ENCODE assay signal across 8 mouse cellular contexts in the genomic region with DNA sequence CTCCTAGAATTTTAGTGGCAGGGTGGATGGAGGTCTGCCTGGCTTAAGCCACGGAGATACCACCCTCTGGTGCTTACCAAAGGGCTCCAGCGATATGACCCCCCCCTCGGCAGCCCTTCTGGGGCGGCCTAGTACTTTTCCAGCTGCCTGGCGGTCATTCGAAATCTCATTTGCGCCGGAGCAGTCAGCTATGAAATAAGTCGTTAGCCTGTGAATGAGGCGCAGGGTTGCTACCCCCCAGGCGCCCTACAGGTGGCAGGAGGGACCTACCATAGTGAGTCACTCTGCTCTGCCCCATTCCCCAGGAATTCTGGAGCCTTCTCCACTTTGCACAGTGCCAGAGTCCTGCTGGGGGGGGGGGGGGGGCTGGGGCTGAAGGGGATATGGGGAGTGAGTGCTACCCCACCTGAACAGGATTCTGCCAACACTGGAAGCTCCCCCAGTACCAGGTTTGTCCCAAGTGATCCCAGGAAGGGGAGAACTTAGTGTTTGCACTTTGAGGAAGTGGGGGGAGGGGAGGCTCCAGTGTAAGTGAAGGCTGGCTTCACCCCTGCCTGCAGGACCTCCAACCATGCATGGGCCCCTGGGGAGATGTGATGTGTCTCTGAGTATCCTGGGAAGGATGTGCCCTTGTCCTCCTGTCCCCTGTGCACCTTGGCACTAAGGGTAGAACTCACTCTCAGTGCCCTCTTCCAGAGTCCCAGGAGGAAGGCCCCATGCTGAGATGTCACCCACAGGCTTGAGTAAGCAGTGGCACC. TPM values are rescaled to one million over a fixed set of nuclear protein-coding genes. Genes with fewer than 3 reads are reported as not detected.
A peak's percentile ranks its signal among the peaks of the same experiment; 100 is the strongest.
DNase-seq lines count a peak whose midpoint lies in the region; ATAC-seq and TF ChIP-seq lines count a peak whose summit lies in the region.

No protein-coding gene starts in this region.

- WGBS in midbrain, embryonic 12.5 days: 2% methylated on average over 11 of the region's 11 CpGs

- no peaks in the 10 kb centered on the region for H3K9me3 ChIP-seq in ES-E14 (ENCODE audit: control insufficient read depth, insufficient read depth, low read depth, low read length)
- no peaks in the 10 kb centered on the region for H3K9me3 ChIP-seq in midbrain, embryonic 12.5 days

- H3K36me3 ChIP-seq in ES-E14 (ENCODE audit: control insufficient read depth, insufficient read depth, low read length, poor library complexity, severe bottlenecking): no peaks in the 10 kb centered on the region
- no peaks in the 10 kb centered on the region for H3K36me3 ChIP-seq in midbrain, embryonic 12.5 days

- H3K4me2 ChIP-seq in midbrain, embryonic 12.5 days (replicated peaks): no peak overlapping the region

- H3K9ac ChIP-seq in ES-E14 (ENCODE audit: insufficient read depth, low read depth, low read length, poor library complexity, severe bottlenecking): 0 out of 2 replicates have a peak overlapping the region, but pooled peaks have one; percentile 24
- H3K9ac ChIP-seq in midbrain, embryonic 12.5 days (replicated peaks): no peak overlapping the region

- H3K4me3 ChIP-seq in gastrocnemius, adult 2 months: no peak overlapping the region
- no peak overlapping the region for H3K4me3 ChIP-seq in ES-E14 (ENCODE audit: insufficient read depth in 1 of 2, low read depth in 1 of 2, low read length in 2 of 2, poor library complexity in 1 of 2, severe bottlenecking in 1 of 2)
- no peak overlapping the region for H3K4me3 ChIP-seq in midbrain, embryonic 12.5 days

- TF ChIP-seq CTCF in gastrocnemius, adult 2 months (IDR thresholded peaks at IDR 0.05): peak; percentile 69

- H3K27ac ChIP-seq in gastrocnemius, adult 2 months: no peak overlapping the region
- 0 out of 2 replicates have a peak overlapping the region, but pooled peaks have one; percentile 30 for H3K27ac ChIP-seq in ES-E14 (ENCODE audit: insufficient read depth, low read depth, low read length, poor library complexity, severe bottlenecking)
- 0 out of 2 replicates have a peak overlapping the region, but pooled peaks have one; percentile 35 for H3K27ac ChIP-seq in midbrain, embryonic 12.5 days (replicated peaks)

- intact Hi-C loops in gastrocnemius, adult 2 months (cut with DNase I): loop anchor here (1.0 kb wide), 1 partner anchor 307 kb away; no protein-coding TSS in a partner anchor
- intact Hi-C loops in heart, postnatal 14 days (cut with DNase I): loop anchor here (2.0 kb wide), 1 partner anchor 308 kb away; the partner anchor contains the start of gene Grm4

- ATAC-seq in midbrain, embryonic 12.5 days (ENCODE audit: low FRiP score, low read depth): 0 out of 2 replicates have a peak, but pooled peaks have one; percentile 47
- no peak for ATAC-seq in activated CD4-positive, CD25-positive, alpha-beta regulatory T cell, adult 4 months

- peaks cover 12% of the 10 kb centered on the region; the same call in 1 of the 2 replicates for H3K27me3 ChIP-seq in midbrain, embryonic 12.5 days

- in situ Hi-C loops in ES-E14 (cut with MboI; ENCODE audit: low sequenced_read_pairs in 2 of 2, unreplicated experiment in 2 of 2): loop anchor here in 1 of 2 experiments (10.0 kb wide), 1 partner anchor 302 kb away; no protein-coding TSS in a partner anchor

- peak; percentile 70 for DNase-seq in gastrocnemius, adult 2 months
- DNase-seq in gastrocnemius, postnatal 25 days: no peak
- no peak for DNase-seq in ES-E14 (ENCODE audit: low read depth, low spot score)
- DNase-seq in embryo, embryonic 11 days: peak; percentile 78
- peak; percentile 55 to 78 for DNase-seq in heart, postnatal 14 days
- peak; percentile 64 to 71 for DNase-seq in layer of hippocampus, postnatal 14 days (ENCODE audit: low spot score in 2 of 2)

- 0 out of 4 replicates have a peak, but pooled peaks cover 0 to 5% of the 10 kb centered on the region in 2 experiments for H3K4me1 ChIP-seq in ES-E14 (ENCODE audit: control insufficient read depth in 2 of 2, insufficient read depth in 2 of 2, low read length in 2 of 2, poor library complexity in 1 of 2)
- H3K4me1 ChIP-seq in midbrain, embryonic 12.5 days: peaks cover 14% of the 10 kb centered on the region

TF ChIP-seq in ES-E14, 5 proteins besides CTCF, POLR2A, EP300 and RAD21:
- TF ChIP-seq ZNF384 (IDR thresholded peaks at IDR 0.05; ENCODE audit: low read depth, low read length) (no peak), ZC3H11A (IDR thresholded peaks at IDR 0.05; ENCODE audit: borderline replicate concordance, low read depth, low read length) (peak; percentile 43; the same call in 1 of the 2 replicates)
TF ChIP-seq in ES-E14: peak in this region for 1.

RNA-seq across cellular contexts. Expression of gene Lemd2, which starts 8.7 kb away (rescaled TPM):
- total RNA-seq in gastrocnemius, adult 2 months (2021): 10 to 100 TPM; 22.4 to 23.9 TPM
- 10 to 100 TPM; 18.0 to 21.8 TPM for total RNA-seq in gastrocnemius, postnatal 25 days (2021)
- total RNA-seq in ES-E14 (2012; rRNA removed): 51.8 and 87.8 TPM in 2 replicates
- 10 to 100 TPM; 27.4 to 28.6 TPM for total RNA-seq in heart, postnatal 14 days (2021)
- 10 to 100 TPM; 43.3 to 45.6 TPM for total RNA-seq in layer of hippocampus, postnatal 14 days (2021)
- polyA plus RNA-seq in midbrain, embryonic 12.5 days (2016; fragmentation: Nextera tagmentation; extraction: Ambion mirVana): 31.4 and 43.0 TPM in 2 replicates
- 1 to 10 TPM; 5.7 to 9.7 TPM for polyA plus RNA-seq in activated CD4-positive, CD25-positive, alpha-beta regulatory T cell, adult 4 months (2017; shearing (Covaris generic))

RNA-seq across cellular contexts. Expression of gene Ip6k3, which starts 45.4 kb away (rescaled TPM):
- 10 to 100 TPM; 30.9 to 84.2 TPM for total RNA-seq in gastrocnemius, adult 2 months (2021)
- 10 to 100 TPM; 73.4 to 94.9 TPM for total RNA-seq in gastrocnemius, postnatal 25 days (2021)
- 0.27 TPM in 1 of 2 replicates, not detected in the other for total RNA-seq in ES-E14 (2012; rRNA removed)
- 10 to 100 TPM in 1 of 2 experiments, 1 to 10 TPM in 1; 8.9 to 10.7 TPM for total RNA-seq in heart, postnatal 14 days (2021)
- total RNA-seq in layer of hippocampus, postnatal 14 days (2021): under 1 TPM in 1 of 2 experiments, not detected in 1; 0.36 TPM
- 0.16 and 0.51 TPM in 2 replicates for polyA plus RNA-seq in midbrain, embryonic 12.5 days (2016; fragmentation: Nextera tagmentation; extraction: Ambion mirVana)
- polyA plus RNA-seq in activated CD4-positive, CD25-positive, alpha-beta regulatory T cell, adult 4 months (2017; shearing (Covaris generic)): not detected

Comparison
In these comparisons a context has a peak if more than half of its experiments do, and no peak if none do; other contexts are left out.
1. DNase-seq: peak in gastrocnemius, adult 2 months (single experiment), embryo, embryonic 11 days (single experiment), heart, postnatal 14 days (2 of 2) and layer of hippocampus, postnatal 14 days (2 of 2); none in gastrocnemius, postnatal 25 days (single experiment) and ES-E14 (single experiment).